Mouse (Mus musculus) megakaryocyte, embryonic 14.5 days (primary cell): ENCODE data around the gene Rai14.

ENCODE experiments used
- FLI1 ChIP-seq: IDR thresholded peaks from 2 replicates; pipeline ENCODE4 v1.6.1; 2012; ENCODE audit warnings: low read length, inconsistent platforms, mixed read lengths
- GATA1 ChIP-seq: IDR thresholded peaks from 3 replicates; pipeline ENCODE4 v1.6.1; 2012; ENCODE audit warnings: mixed read lengths, low read length, inconsistent platforms, borderline replicate concordance

DNA sequence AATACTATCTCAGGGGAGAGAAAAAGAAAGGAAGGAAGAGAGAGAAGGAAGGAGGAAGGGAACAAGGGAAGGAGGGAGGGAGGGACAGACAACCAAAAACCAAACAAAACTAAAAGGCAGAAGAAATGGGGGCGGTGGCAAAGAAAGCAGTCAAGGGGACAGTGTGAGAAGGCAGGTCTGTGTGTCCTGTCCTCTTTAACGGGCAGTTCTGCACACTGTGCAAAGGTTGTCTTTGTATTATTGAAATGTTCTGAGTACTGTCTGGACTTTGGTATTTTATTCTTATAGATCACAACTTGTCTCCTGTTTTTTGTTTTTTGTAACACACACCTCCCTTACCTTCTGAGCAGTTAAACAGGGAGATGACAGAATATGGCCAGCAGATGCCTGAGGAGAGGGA lies 55.6 kb downstream of the Rai14 start:
- no peak for TF ChIP-seq GATA1
- no peak for TF ChIP-seq FLI1
